Mouse (Mus musculus) forebrain, embryonic 12.5 days (tissue): Measurements from ENCODE around the gene Tmem209. TPM values are rescaled to one million over a fixed set of nuclear protein-coding genes. Genes with fewer than 3 reads are reported as not detected.
A peak's percentile ranks its signal among the peaks of the same experiment; 100 is the strongest.

ENCODE experiments used
- ATAC-seq: fragments of 200-750 bp; cut with Nextera tagmentation; 2 replicates; pipeline ENCODE4 v1.8.0; 2017; ENCODE audit warnings: moderate TSS enrichment; ENCODE audit not compliant: low FRiP score
- H3K27ac ChIP-seq: fragments of 300-500 bp; sonication (generic); 2 replicates; pipeline ENCODE4 v1.5.1; 2016; ENCODE audit warnings: mild to moderate bottlenecking
- H3K27me3 ChIP-seq: fragments of 300-500 bp; sonication (generic); 2 replicates; pipeline ENCODE4 v1.6.1; 2016; ENCODE audit warnings: mild to moderate bottlenecking
- H3K36me3 ChIP-seq: fragments of 300-500 bp; sonication (generic); replicated peaks from 2 replicates; pipeline ENCODE4 v1.6.1; 2016; ENCODE audit warnings: mild to moderate bottlenecking
- H3K4me1 ChIP-seq: fragments of 300-500 bp; sonication (generic); 2 replicates; pipeline ENCODE4 v1.6.1; 2016
- H3K4me2 ChIP-seq: fragments of 300-500 bp; sonication (generic); 2 replicates; pipeline ENCODE4 v1.6.1; 2016; ENCODE audit warnings: mild to moderate bottlenecking, moderate library complexity
- H3K4me3 ChIP-seq: fragments of 300-500 bp; sonication (generic); replicated peaks from 2 replicates; pipeline ENCODE4 v1.5.1; 2016; ENCODE audit warnings: mild to moderate bottlenecking
- H3K9ac ChIP-seq: fragments of 300-500 bp; sonication (generic); 2 replicates; pipeline ENCODE4 v1.6.1; 2016; ENCODE audit warnings: mild to moderate bottlenecking
- H3K9me3 ChIP-seq: fragments of 300-500 bp; sonication (generic); 2 replicates; pipeline ENCODE4 v1.6.1; 2016
- WGBS: fragments of 180-500 bp; shearing (Covaris S2); methylation state at CpG from one replicate; pipeline ENCODE4 v1.1.7; 2016; 5-methylcytosine and 5-hydroxymethylcytosine counted together
- polyA plus RNA-seq: library from polyadenylated mRNA; unstranded; fragments of >200 nt; fragmentation: Nextera tagmentation; extraction: Ambion mirVana; gene quantifications from 2 replicates; pipeline ENCODE4 v1.2.1, GENCODE M21; 2016

Gene Tmem209
- polyA plus RNA-seq, 1 experiment from 2014 or later = 49.4 TPM

GRCm38 (mm10) chr6:30547656-30548306 lies 38.2 kb upstream of the Tmem209 start:
- ATAC-seq = no peak
- Histone ChIP-seq H3K4me2 (peak overlapping the region; percentile 50; the same call in 1 of the 2 replicates), H3K27me3 (no peaks in the 10 kb centered on the region), H3K27ac (peak overlapping the region; percentile 96), H3K36me3 (no peaks in the 10 kb centered on the region), H3K9ac (0 out of 2 replicates have a peak overlapping the region, but pooled peaks have one; percentile 12), H3K4me1 (peaks cover 79% of the 10 kb centered on the region), H3K4me3 (no peak overlapping the region), H3K9me3 (no peaks in the 10 kb centered on the region)
- WGBS = 11% methylated on average over 9 of the region's 9 CpGs

- peak overlapping the region; percentile 50 for H3K4me2 ChIP-seq
- H3K9ac ChIP-seq = 0 out of 2 replicates have a peak overlapping the region, but pooled peaks have one; percentile 12
- H3K36me3 ChIP-seq = no peaks in the 10 kb centered on the region
- H3K9me3 ChIP-seq = no peaks in the 10 kb centered on the region
- H3K27ac ChIP-seq = peak overlapping the region; percentile 96
- H3K4me3 ChIP-seq = peak overlapping the region; percentile 14
- no peak; the same call in 1 of the 2 replicates for ATAC-seq
- no peaks in the 10 kb centered on the region for H3K27me3 ChIP-seq
- H3K4me1 ChIP-seq = peaks cover 74% of the 10 kb centered on the region
- WGBS = under 1% methylated on average over 16 of the region's 17 CpGs
Observed at GRCm38 (mm10) chr6:30547274-30547645, 37.7 kb upstream of the Tmem209 start.

GRCm38 (mm10) chr6:30546571-30547273 lies 37.1 kb upstream of the Tmem209 start:
- Histone ChIP-seq H3K9ac (peak overlapping the region; percentile 54), H3K9me3 (no peaks in the 10 kb centered on the region), H3K36me3 (no peaks in the 10 kb centered on the region), H3K4me2 (peak overlapping the region; percentile 50), H3K4me3 (peak overlapping the region; percentile 14), H3K27me3 (no peaks in the 10 kb centered on the region), H3K27ac (peak overlapping the region; percentile 96), H3K4me1 (peaks cover 69% of the 10 kb centered on the region)
- peak; percentile 62 for ATAC-seq
- 7% methylated on average over 17 of the region's 17 CpGs for WGBS

- no peak overlapping the region for H3K9ac ChIP-seq
- ATAC-seq = no peak
- no peaks in the 10 kb centered on the region for H3K27me3 ChIP-seq
- no peaks in the 10 kb centered on the region for H3K36me3 ChIP-seq
- no peak overlapping the region for H3K4me3 ChIP-seq
- H3K4me1 ChIP-seq = peaks cover 59% of the 10 kb centered on the region
- peak overlapping the region; percentile 96 for H3K27ac ChIP-seq
- H3K9me3 ChIP-seq = no peaks in the 10 kb centered on the region
- WGBS = 82% methylated on average over 7 of the region's 7 CpGs
- no peak overlapping the region for H3K4me2 ChIP-seq
Observed at GRCm38 (mm10) chr6:30545689-30546088, 36.1 kb upstream of the Tmem209 start.

DNA sequence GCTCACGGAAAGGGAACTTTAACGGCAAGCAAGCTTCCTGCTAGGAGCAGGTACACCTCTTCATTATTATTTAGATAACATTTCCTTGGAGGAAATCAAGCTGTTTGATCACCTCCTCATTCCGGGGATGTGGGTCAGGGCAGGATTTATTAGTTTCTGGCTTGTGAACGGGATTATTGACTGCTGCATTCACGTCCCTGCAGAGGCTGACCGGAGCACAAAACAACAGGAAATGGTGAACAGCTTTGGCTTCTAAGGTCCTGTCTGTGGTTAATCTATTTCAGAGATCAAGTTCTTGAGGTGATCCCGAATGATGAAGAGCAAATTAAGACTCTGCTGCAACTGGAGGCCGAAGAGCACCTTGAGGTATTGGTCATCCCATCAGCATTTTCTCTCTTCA lies 34.3 kb upstream of the Tmem209 start:
- Histone ChIP-seq H3K9ac (no peak overlapping the region), H3K4me3 (no peak overlapping the region), H3K27me3 (no peaks in the 10 kb centered on the region), H3K4me1 (peaks cover 50% of the 10 kb centered on the region), H3K4me2 (0 out of 2 replicates have a peak overlapping the region, but pooled peaks have one; percentile 19), H3K36me3 (no peaks in the 10 kb centered on the region), H3K9me3 (no peaks in the 10 kb centered on the region), H3K27ac (0 out of 2 replicates have a peak overlapping the region, but pooled peaks have one; percentile 8)
- ATAC-seq = no peak
- 27% methylated on average over 8 of the region's 8 CpGs for WGBS

- H3K9me3 ChIP-seq = no peaks in the 10 kb centered on the region
- no peaks in the 10 kb centered on the region for H3K27me3 ChIP-seq
- H3K4me1 ChIP-seq = peaks cover 44% of the 10 kb centered on the region
- no peak overlapping the region for H3K4me2 ChIP-seq
- H3K27ac ChIP-seq = 0 out of 2 replicates have a peak overlapping the region, but pooled peaks have one; percentile 32
- ATAC-seq = no peak
- 61% methylated on average over 12 of the region's 12 CpGs for WGBS
- no peak overlapping the region for H3K4me3 ChIP-seq
- H3K9ac ChIP-seq = no peak overlapping the region
- no peaks in the 10 kb centered on the region for H3K36me3 ChIP-seq
Observed at GRCm38 (mm10) chr6:30543077-30543476, 33.5 kb upstream of the Tmem209 start.

- ATAC-seq = no peak
Observed at GRCm38 (mm10) chr6:30542277-30542676, 32.7 kb upstream of the Tmem209 start.

DNA sequence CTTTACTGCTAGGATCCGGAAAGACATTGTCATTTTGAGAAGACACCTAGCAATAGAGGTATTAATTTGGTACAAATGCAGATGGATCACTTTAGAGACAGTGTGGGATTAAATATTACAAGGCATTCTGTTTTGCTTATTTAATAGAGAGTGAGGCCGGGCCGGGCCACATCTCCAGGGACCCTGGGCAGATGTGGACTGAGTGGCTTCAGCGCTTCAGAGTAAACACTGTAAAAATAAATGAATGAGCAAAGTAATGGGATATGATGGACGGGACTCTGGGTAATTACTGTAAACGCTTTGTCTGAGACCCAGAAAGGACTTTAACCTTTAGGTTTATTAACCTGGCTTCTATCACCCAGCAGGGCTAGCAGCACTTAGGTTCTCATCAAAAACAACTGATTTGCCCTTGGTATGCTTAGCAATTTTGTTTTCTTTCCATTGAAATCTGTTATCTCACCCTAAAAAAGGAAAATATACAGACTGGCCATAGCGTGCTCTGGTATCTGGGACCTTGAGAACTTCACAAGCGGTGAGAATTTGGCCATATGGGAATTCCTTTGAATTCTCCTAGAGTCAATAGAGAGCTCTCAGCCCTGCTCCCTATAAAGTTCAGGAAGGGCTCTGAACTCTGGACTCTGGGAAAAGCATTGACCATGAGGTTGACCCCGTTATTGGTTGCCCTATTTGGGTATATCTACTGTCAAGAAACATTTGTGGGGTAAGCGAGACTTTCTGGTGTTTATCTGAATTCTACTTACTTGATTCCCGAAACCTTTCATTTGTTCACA lies 31.6 kb upstream of the Tmem209 start, which contains the start of gene Cpa2:
TSS of gene Cpa2 (plus strand) at position 574 of the 791 bp plus-strand sequence.
- ATAC-seq = no peak
- peaks cover 29% of the 10 kb centered on the region for H3K4me1 ChIP-seq
- no peak within 1 kb of the TSS for H3K27ac ChIP-seq
- H3K4me2 ChIP-seq = no peak within 1 kb of the TSS
- WGBS = 88% methylated on average over 11 of the region's 11 CpGs
- no peaks in the 10 kb centered on the region for H3K9me3 ChIP-seq
- no peaks in the 10 kb centered on the region for H3K36me3 ChIP-seq
- H3K9ac ChIP-seq = no peak within 1 kb of the TSS
- H3K27me3 ChIP-seq = no peaks in the 10 kb centered on the region
- no peak within 1 kb of the TSS for H3K4me3 ChIP-seq

More at GRCm38 (mm10) chr6:30542277-30542676, 32.7 kb upstream of the Tmem209 start:
- H3K4me3 ChIP-seq = no peak overlapping the region
- H3K36me3 ChIP-seq = no peaks in the 10 kb centered on the region
- H3K4me2 ChIP-seq = no peak overlapping the region
- H3K9me3 ChIP-seq = no peaks in the 10 kb centered on the region
- H3K4me1 ChIP-seq = peaks cover 37% of the 10 kb centered on the region
- no peaks in the 10 kb centered on the region for H3K27me3 ChIP-seq
- H3K27ac ChIP-seq = no peak overlapping the region
- no peak overlapping the region for H3K9ac ChIP-seq
- WGBS = 88% methylated on average over 6 of the region's 6 CpGs

DNA sequence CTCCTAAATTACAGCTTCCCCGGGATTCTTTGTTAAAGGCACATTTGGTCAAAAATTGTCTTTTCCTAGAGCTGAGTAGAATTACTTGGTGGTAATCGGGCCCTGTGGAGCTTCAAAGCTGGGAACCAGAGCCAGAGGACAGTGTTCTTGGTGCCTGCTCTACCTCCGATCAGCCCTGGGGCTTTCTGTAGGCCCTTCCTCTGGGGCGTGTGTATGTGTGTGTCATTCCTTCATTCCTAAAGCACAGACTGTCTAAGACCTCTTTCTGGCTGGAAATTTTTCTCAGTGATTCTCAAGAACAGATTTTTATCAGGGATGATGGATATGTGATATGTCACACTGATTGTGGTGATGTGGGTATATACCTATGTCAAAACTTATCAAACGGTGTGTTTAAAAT lies 29.2 kb upstream of the Tmem209 start:
- no peak overlapping the region for H3K9ac ChIP-seq
- ATAC-seq = no peak
- no peak overlapping the region for H3K4me2 ChIP-seq
- 85% methylated on average over 5 of the region's 5 CpGs for WGBS
- no peaks in the 10 kb centered on the region for H3K27me3 ChIP-seq
- no peaks in the 10 kb centered on the region for H3K9me3 ChIP-seq
- H3K4me1 ChIP-seq = peaks cover 10% of the 10 kb centered on the region
- no peaks in the 10 kb centered on the region for H3K36me3 ChIP-seq
- no peak overlapping the region for H3K4me3 ChIP-seq
- H3K27ac ChIP-seq = peak overlapping the region; percentile 25; the same call in 1 of the 2 replicates

DNA sequence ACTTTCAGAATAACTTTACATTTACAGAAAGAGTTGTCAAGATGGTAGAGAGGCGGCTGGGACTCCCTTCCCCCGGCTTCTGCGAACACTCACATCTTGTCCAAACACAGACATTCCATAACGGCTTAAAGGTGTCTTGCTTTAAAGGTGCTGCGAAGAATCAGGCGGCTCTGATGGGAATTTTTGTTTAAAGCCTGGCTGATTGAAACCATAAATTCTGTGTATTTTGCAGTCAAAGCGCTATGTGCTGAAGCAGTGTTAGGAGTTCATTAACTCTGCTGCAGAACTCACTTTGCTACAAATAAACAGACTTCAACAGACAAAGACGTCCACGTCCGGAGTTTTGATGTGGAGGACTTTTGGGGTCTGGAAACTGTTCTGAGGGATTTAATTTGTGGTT lies 28.7 kb upstream of the Tmem209 start:
- no peaks in the 10 kb centered on the region for H3K36me3 ChIP-seq
- no peak overlapping the region for H3K4me3 ChIP-seq
- ATAC-seq = no peak
- no peak overlapping the region for H3K9ac ChIP-seq
- no peak overlapping the region for H3K4me2 ChIP-seq
- H3K27me3 ChIP-seq = no peaks in the 10 kb centered on the region
- 59% methylated on average over 10 of the region's 10 CpGs for WGBS
- H3K27ac ChIP-seq = no peak overlapping the region
- H3K4me1 ChIP-seq = peaks cover 4% of the 10 kb centered on the region; the same call in 1 of the 2 replicates
- H3K9me3 ChIP-seq = no peaks in the 10 kb centered on the region

DNA sequence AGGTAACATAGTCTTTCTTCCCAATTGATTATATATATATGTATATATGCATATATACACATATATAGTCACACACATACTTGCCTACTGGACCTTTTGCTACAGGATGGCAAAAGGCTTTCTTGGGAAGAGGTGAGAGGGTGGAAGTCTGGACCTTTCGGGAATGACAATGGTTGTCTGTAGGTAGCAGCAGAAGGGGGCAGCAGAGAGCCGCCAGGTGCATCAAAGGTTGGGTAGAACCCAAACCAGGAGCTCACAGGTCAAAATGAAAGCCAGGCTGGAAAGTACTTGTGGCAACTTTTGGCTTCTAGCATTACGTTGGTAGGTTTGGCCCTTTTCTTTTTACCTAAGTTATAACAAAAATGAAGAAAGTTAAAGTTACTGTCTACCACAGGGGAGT lies 25.8 kb upstream of the Tmem209 start:
- Histone ChIP-seq H3K4me2 (no peak overlapping the region), H3K9ac (no peak overlapping the region), H3K36me3 (no peaks in the 10 kb centered on the region), H3K27me3 (no peaks in the 10 kb centered on the region), H3K4me1 (no peaks in the 10 kb centered on the region; the same call in 1 of the 2 replicates), H3K9me3 (no peaks in the 10 kb centered on the region), H3K27ac (no peak overlapping the region), H3K4me3 (no peak overlapping the region)
- no peak for ATAC-seq
- WGBS = 46% methylated on average over 3 of the region's 3 CpGs

DNA sequence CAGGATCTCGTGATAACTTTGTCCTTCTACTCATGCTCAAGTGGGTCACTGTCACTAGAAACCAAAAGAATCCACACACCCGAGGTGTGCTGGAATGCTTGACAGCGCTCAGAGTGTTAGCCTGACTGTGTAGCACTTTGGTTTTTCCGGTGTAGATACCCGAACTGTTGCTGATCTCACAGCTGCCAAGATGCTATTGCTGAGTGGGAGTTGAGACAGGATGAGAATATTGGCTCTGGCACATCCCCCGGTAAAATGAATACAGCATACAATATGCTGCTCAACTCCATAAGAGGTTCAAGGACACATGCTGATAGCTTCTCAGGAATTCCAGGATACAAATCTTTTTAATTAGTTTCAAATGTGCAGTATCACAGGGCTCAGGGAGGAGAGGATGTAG lies 19.2 kb upstream of the Tmem209 start:
- Histone ChIP-seq H3K4me1 (peaks cover 34% of the 10 kb centered on the region), H3K4me2 (no peak overlapping the region), H3K4me3 (no peak overlapping the region), H3K27ac (no peak overlapping the region), H3K9ac (no peak overlapping the region), H3K9me3 (no peaks in the 10 kb centered on the region), H3K27me3 (no peaks in the 10 kb centered on the region), H3K36me3 (no peaks in the 10 kb centered on the region)
- 71% methylated on average over 6 of the region's 6 CpGs for WGBS
- ATAC-seq = no peak
